In the genomic region with DNA sequence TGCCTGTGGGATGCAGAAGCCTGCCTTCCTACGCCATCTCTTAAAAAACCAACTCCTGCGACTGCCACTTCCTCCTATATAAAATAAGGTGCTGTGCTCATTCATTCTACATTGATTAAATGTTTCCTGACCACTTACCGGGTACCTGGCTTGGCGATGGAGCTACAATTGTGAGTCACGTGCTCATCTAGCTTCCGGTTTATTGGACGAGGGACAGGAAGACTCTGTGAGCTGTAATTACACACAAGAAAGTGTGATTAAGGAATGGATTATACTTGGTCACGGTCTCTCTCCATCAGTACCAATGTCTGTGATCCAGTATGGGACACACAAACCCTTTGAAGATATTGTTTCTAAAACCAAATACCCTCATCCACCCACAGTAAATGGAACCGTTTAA, we compare ENCODE assay signal across 9 mouse cellular contexts. TPM values are rescaled to one million over a fixed set of nuclear protein-coding genes. Genes with fewer than 3 reads are reported as not detected.
DNase-seq lines count a peak whose midpoint lies in the region; ATAC-seq and TF ChIP-seq lines count a peak whose summit lies in the region.
"Had no signal": no experiment of that assay in that cellular context is flagged by ENCODE, and none has a peak within 500 bp of the region (broad histone marks: within the 10 kb centered on the region; RNA-seq: fewer than 3 reads in every experiment).

No protein-coding gene starts in this region.

- peaks cover 20% of the 10 kb centered on the region for H3K4me1 ChIP-seq in heart, embryonic 12.5 days (replicated peaks)
- H3K4me1 ChIP-seq in midbrain, embryonic 13.5 days (replicated peaks), result peaks cover 14% of the 10 kb centered on the region
- 0 out of 2 replicates have a peak, but pooled peaks cover 2% of the 10 kb centered on the region for H3K4me1 ChIP-seq in midbrain, embryonic 11.5 days (ENCODE audit: control insufficient read depth, insufficient read depth, low read length)
- peaks cover 4% of the 10 kb centered on the region; the same call in 1 of the 2 replicates for H3K4me1 ChIP-seq in hindbrain, postnatal 0 days (ENCODE audit: insufficient read depth, low read length)
- H3K4me1 ChIP-seq in stomach, embryonic 15.5 days, result no peaks in the 10 kb centered on the region
- H3K4me1 ChIP-seq: embryonic facial prominence, embryonic 10.5 days had no signal

- WGBS in heart, embryonic 12.5 days, result 80% methylated on average over 9 of the region's 9 CpGs
- 80% methylated on average over 9 of the region's 9 CpGs for WGBS in midbrain, embryonic 13.5 days
- 89% methylated on average over 9 of the region's 9 CpGs for WGBS in midbrain, embryonic 11.5 days
- WGBS in hindbrain, postnatal 0 days, result 73% methylated on average over 9 of the region's 9 CpGs
- WGBS in stomach, embryonic 15.5 days, result 75% methylated on average over 9 of the region's 9 CpGs

- peak overlapping the region; percentile 92 for H3K27ac ChIP-seq in heart, embryonic 12.5 days (ENCODE audit: poor library complexity, severe bottlenecking)
- H3K27ac ChIP-seq in midbrain, embryonic 13.5 days, result peak overlapping the region; percentile 58; the same call in 1 of the 2 replicates
- H3K27ac ChIP-seq in midbrain, embryonic 11.5 days (ENCODE audit: low read depth, low read length), result no peak overlapping the region
- H3K27ac ChIP-seq in hindbrain, postnatal 0 days, result 0 out of 2 replicates have a peak overlapping the region, but pooled peaks have one; percentile 37
- H3K27ac ChIP-seq in stomach, embryonic 15.5 days, result peak overlapping the region; percentile 28; the same call in 1 of the 2 replicates
- H3K27ac ChIP-seq: embryonic facial prominence, embryonic 10.5 days had no signal

- TF ChIP-seq CTCF in hindbrain, postnatal 0 days (IDR thresholded peaks at IDR 0.05; ENCODE audit: low read depth), result no peak

- no peak overlapping the region for H3K9ac ChIP-seq in heart, embryonic 12.5 days
- H3K9ac ChIP-seq in midbrain, embryonic 13.5 days (replicated peaks), result no peak overlapping the region
- no peak overlapping the region for H3K9ac ChIP-seq in midbrain, embryonic 11.5 days (ENCODE audit: low read length)
- no peak overlapping the region for H3K9ac ChIP-seq in hindbrain, postnatal 0 days (replicated peaks; ENCODE audit: low read length)
- H3K9ac ChIP-seq in stomach, embryonic 15.5 days, result no peak overlapping the region

- ATAC-seq in heart, embryonic 12.5 days (ENCODE audit: insufficient number of reproducible peaks, low FRiP score), result no peak
- peak; percentile 12; the same call in 1 of the 2 replicates for ATAC-seq in midbrain, embryonic 13.5 days
- no peak for ATAC-seq in midbrain, embryonic 11.5 days (ENCODE audit: low FRiP score)
- no peak for ATAC-seq in hindbrain, postnatal 0 days
- ATAC-seq in stomach, embryonic 15.5 days (ENCODE audit: insufficient read depth, low FRiP score, low read depth), result peak; percentile 31; the same call in 1 of the 2 replicates
- no peak for ATAC-seq in megakaryocyte, adult 5-6 weeks (ENCODE audit: poor library complexity, severe bottlenecking)

- no peaks in the 10 kb centered on the region for H3K27me3 ChIP-seq in heart, embryonic 12.5 days (replicated peaks)
- H3K27me3 ChIP-seq in midbrain, embryonic 13.5 days, result no peaks in the 10 kb centered on the region
- no peaks in the 10 kb centered on the region for H3K27me3 ChIP-seq in midbrain, embryonic 11.5 days (ENCODE audit: control insufficient read depth, insufficient read depth, low read length)
- no peaks in the 10 kb centered on the region for H3K27me3 ChIP-seq in hindbrain, postnatal 0 days (ENCODE audit: insufficient read depth, low read length)
- no peaks in the 10 kb centered on the region for H3K27me3 ChIP-seq in stomach, embryonic 15.5 days (replicated peaks)

- no peaks in the 10 kb centered on the region for H3K36me3 ChIP-seq in heart, embryonic 12.5 days
- no peaks in the 10 kb centered on the region for H3K36me3 ChIP-seq in midbrain, embryonic 13.5 days
- H3K36me3 ChIP-seq in midbrain, embryonic 11.5 days (ENCODE audit: control insufficient read depth, insufficient read depth, low read length), result no peaks in the 10 kb centered on the region
- no peaks in the 10 kb centered on the region for H3K36me3 ChIP-seq in hindbrain, postnatal 0 days (ENCODE audit: insufficient read depth, low read length)
- H3K36me3 ChIP-seq in stomach, embryonic 15.5 days, result no peaks in the 10 kb centered on the region
- H3K36me3 ChIP-seq: embryonic facial prominence, embryonic 10.5 days had no signal

- intact Hi-C loops in heart, postnatal 36 days (cut with DNase I), result no loop called here

- no peaks in the 10 kb centered on the region for H3K9me3 ChIP-seq in heart, embryonic 12.5 days (replicated peaks)
- H3K9me3 ChIP-seq in midbrain, embryonic 13.5 days, result no peaks in the 10 kb centered on the region
- H3K9me3 ChIP-seq in midbrain, embryonic 11.5 days (ENCODE audit: control insufficient read depth, low read length), result no peaks in the 10 kb centered on the region
- no peaks in the 10 kb centered on the region for H3K9me3 ChIP-seq in hindbrain, postnatal 0 days (ENCODE audit: low read length)
- H3K9me3 ChIP-seq in stomach, embryonic 15.5 days, result no peaks in the 10 kb centered on the region
- H3K9me3 ChIP-seq: embryonic facial prominence, embryonic 10.5 days had no signal

- H3K4me3 ChIP-seq in heart, embryonic 12.5 days, result no peak overlapping the region
- H3K4me3 ChIP-seq in midbrain, embryonic 13.5 days (replicated peaks), result no peak overlapping the region
- no peak overlapping the region for H3K4me3 ChIP-seq in midbrain, embryonic 11.5 days (ENCODE audit: low read depth, low read length)
- H3K4me3 ChIP-seq in hindbrain, postnatal 0 days (ENCODE audit: low read length), result no peak overlapping the region
- H3K4me3 ChIP-seq in stomach, embryonic 15.5 days (replicated peaks), result no peak overlapping the region

- 0 out of 2 replicates have a peak overlapping the region, but pooled peaks have one; percentile 17 for H3K4me2 ChIP-seq in heart, embryonic 12.5 days
- H3K4me2 ChIP-seq in midbrain, embryonic 13.5 days (replicated peaks), result no peak overlapping the region
- H3K4me2 ChIP-seq in midbrain, embryonic 11.5 days, result no peak overlapping the region
- no peak overlapping the region for H3K4me2 ChIP-seq in hindbrain, postnatal 0 days (ENCODE audit: low read depth, low read length)
- 0 out of 2 replicates have a peak overlapping the region, but pooled peaks have one; percentile 10 for H3K4me2 ChIP-seq in stomach, embryonic 15.5 days

- no peak for DNase-seq in heart, postnatal 36 days
- no peak for DNase-seq in midbrain, embryonic 11.5 days (ENCODE audit: low spot score, missing footprints)
- DNase-seq in hindbrain, postnatal 0 days (ENCODE audit: low spot score), result no peak
- no peak for DNase-seq in cerebellum, adult 11-12 months

RNA-seq across cellular contexts. Expression of a gene that starts 36.1 kb away (rescaled TPM):
- 0.15 and 0.17 TPM in 2 replicates for polyA plus RNA-seq in heart, embryonic 12.5 days (2016; fragmentation: Nextera tagmentation; extraction: Ambion mirVana)
- 1 to 10 TPM in 1 of 2 experiments, under 1 TPM in 1; 0.65 to 1.3 TPM for total RNA-seq in heart, postnatal 36 days (2021)
- not detected in 2 replicates for polyA plus RNA-seq in midbrain, embryonic 13.5 days (2015; fragmentation: Nextera tagmentation; extraction: Ambion mirVana)
- polyA plus RNA-seq in midbrain, embryonic 11.5 days (2014; fragmentation: Nextera tagmentation; extraction: Ambion mirVana), result not detected in 2 replicates
- 0.26 and 0.50 TPM in 2 replicates for total RNA-seq in hindbrain, postnatal 0 days (2014; rRNA removed)
- 0.71 and 1.4 TPM in 2 replicates for polyA plus RNA-seq in hindbrain, postnatal 0 days (2015; fragmentation: Nextera tagmentation; extraction: Ambion mirVana)
- polyA plus RNA-seq in stomach, embryonic 15.5 days (2015; fragmentation: Nextera tagmentation; extraction: Ambion mirVana), result 4.3 TPM in 2 replicates
- 14.7 and 18.1 TPM in 2 replicates for total RNA-seq in megakaryocyte, adult 5-6 weeks (2015)
- 31.7 and 33.3 TPM in 2 replicates for total RNA-seq in megakaryocyte, adult 5-6 weeks (2017)

RNA-seq across cellular contexts. Expression of a gene that starts 48.1 kb away (rescaled TPM):
- 3.1 and 3.7 TPM in 2 replicates for polyA plus RNA-seq in heart, embryonic 12.5 days (2016; fragmentation: Nextera tagmentation; extraction: Ambion mirVana)
- 10 to 100 TPM in 1 of 2 experiments, 1 to 10 TPM in 1; 9.2 to 16.7 TPM for total RNA-seq in heart, postnatal 36 days (2021)
- 2.6 and 3.0 TPM in 2 replicates for polyA plus RNA-seq in midbrain, embryonic 13.5 days (2015; fragmentation: Nextera tagmentation; extraction: Ambion mirVana)
- 2.8 and 4.0 TPM in 2 replicates for polyA plus RNA-seq in midbrain, embryonic 11.5 days (2014; fragmentation: Nextera tagmentation; extraction: Ambion mirVana)
- total RNA-seq in hindbrain, postnatal 0 days (2014; rRNA removed), result 4.7 and 8.5 TPM in 2 replicates
- polyA plus RNA-seq in hindbrain, postnatal 0 days (2015; fragmentation: Nextera tagmentation; extraction: Ambion mirVana), result 1.7 TPM in 2 replicates
- polyA plus RNA-seq in stomach, embryonic 15.5 days (2015; fragmentation: Nextera tagmentation; extraction: Ambion mirVana), result 2.6 and 2.9 TPM in 2 replicates
- 3.3 TPM in 2 replicates for total RNA-seq in megakaryocyte, adult 5-6 weeks (2015)
- 2.6 and 3.0 TPM in 2 replicates for total RNA-seq in megakaryocyte, adult 5-6 weeks (2017)

Comparison
In these comparisons a context has a peak if more than half of its experiments do, and no peak if none do; other contexts are left out.
1. ATAC-seq: peak in midbrain, embryonic 13.5 days (single experiment) and stomach, embryonic 15.5 days (single experiment); none in heart, embryonic 12.5 days (single experiment), midbrain, embryonic 11.5 days (single experiment), hindbrain, postnatal 0 days (single experiment) and megakaryocyte, adult 5-6 weeks (single experiment).
2. H3K4me2 ChIP-seq: peak in heart, embryonic 12.5 days (single experiment) and stomach, embryonic 15.5 days (single experiment); none in midbrain, embryonic 13.5 days (single experiment), midbrain, embryonic 11.5 days (single experiment) and hindbrain, postnatal 0 days (single experiment).